Mouse (Mus musculus): ENCODE data around the gene Wbp2. TPM values are rescaled to one million over a fixed set of nuclear protein-coding genes. Genes with fewer than 3 reads are reported as not detected.

Gene Wbp2
- polyA plus RNA-seq, 1 experiment, result 253 TPM

DNA sequence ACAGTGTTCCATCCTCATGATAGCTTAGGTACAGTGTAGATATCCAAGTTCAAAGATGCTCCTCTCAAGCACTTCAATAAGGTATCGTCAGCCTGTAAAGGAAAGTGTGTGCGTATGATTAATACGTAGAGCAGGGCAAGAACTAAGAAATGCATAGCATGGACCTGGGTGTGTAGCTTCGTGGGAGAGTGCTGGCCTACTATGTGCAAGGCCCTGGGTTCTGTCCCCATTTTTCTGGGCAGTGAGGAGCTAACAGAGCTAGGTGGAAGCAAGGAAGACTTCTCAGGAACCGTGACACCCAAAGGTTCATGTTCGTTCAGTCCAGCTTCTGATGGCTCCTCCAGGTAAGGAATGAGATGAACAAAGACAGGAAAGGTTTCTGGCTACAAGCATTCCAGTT is 41.6 kb downstream of the Wbp2 start:
- no peak overlapping the region for H3K4me3 ChIP-seq (ENCODE audit: control insufficient read depth, low read depth, low read length)
- H3K27me3 ChIP-seq (ENCODE audit: control insufficient read depth, insufficient read depth, low read length), result no peaks in the 10 kb centered on the region
- TF ChIP-seq CTCF (IDR thresholded peaks at IDR 0.05; ENCODE audit: control insufficient read depth, insufficient read depth, insufficient replicate concordance, low read depth, low read length), result no peak
- no peak for TF ChIP-seq POLR2A (IDR thresholded peaks at IDR 0.05; ENCODE audit: control insufficient read depth, low read depth, low read length)
- H3K27ac ChIP-seq (ENCODE audit: control insufficient read depth, insufficient read depth, low read depth, low read length), result no peak overlapping the region
- peaks cover 5% of the 10 kb centered on the region for H3K4me1 ChIP-seq (ENCODE audit: control insufficient read depth, insufficient read depth, low read length)
- no peaks in the 10 kb centered on the region; the same call in 1 of the 2 replicates for H3K36me3 ChIP-seq (ENCODE audit: control insufficient read depth, insufficient read depth, low read length)

DNA sequence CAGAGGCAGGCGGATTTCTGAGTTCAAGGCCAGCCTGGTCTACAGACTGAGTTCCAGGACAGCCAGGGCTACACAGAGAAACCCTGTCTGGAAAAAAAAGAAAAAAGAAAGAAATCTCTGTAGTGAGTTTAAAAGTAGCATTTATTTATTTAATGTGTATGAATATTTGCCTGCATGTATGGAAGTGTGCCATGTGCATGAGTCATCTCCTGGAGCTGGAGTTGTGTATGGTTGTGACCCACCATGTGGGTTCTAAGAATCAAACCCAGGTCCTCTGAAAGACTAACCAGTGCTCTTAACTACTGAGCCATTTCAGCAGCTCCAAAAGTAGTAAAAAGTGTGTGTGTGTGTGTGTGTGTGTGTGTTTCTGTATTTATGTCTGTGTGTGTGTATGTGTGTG is 43.5 kb downstream of the Wbp2 start:
- Histone ChIP-seq H3K4me3 (ENCODE audit: control insufficient read depth, low read depth, low read length) (no peak overlapping the region), H3K27ac (ENCODE audit: control insufficient read depth, insufficient read depth, low read depth, low read length) (no peak overlapping the region), H3K36me3 (ENCODE audit: control insufficient read depth, insufficient read depth, low read length) (no peaks in the 10 kb centered on the region; the same call in 1 of the 2 replicates), H3K4me1 (ENCODE audit: control insufficient read depth, insufficient read depth, low read length) (peaks cover 5% of the 10 kb centered on the region), H3K27me3 (ENCODE audit: control insufficient read depth, insufficient read depth, low read length) (no peaks in the 10 kb centered on the region)
- TF ChIP-seq POLR2A (IDR thresholded peaks at IDR 0.05; ENCODE audit: control insufficient read depth, low read depth, low read length), result no peak
- no peak for TF ChIP-seq CTCF (IDR thresholded peaks at IDR 0.05; ENCODE audit: control insufficient read depth, insufficient read depth, insufficient replicate concordance, low read depth, low read length)

GRCm38 (mm10) chr11:116042372-116043138 is 44.2 kb downstream of the Wbp2 start:
- no peaks in the 10 kb centered on the region for H3K27me3 ChIP-seq (ENCODE audit: control insufficient read depth, insufficient read depth, low read length)
- H3K36me3 ChIP-seq (ENCODE audit: control insufficient read depth, insufficient read depth, low read length), result no peaks in the 10 kb centered on the region; the same call in 1 of the 2 replicates
- no peak overlapping the region for H3K27ac ChIP-seq (ENCODE audit: control insufficient read depth, insufficient read depth, low read depth, low read length)
- H3K4me3 ChIP-seq (ENCODE audit: control insufficient read depth, low read depth, low read length), result no peak overlapping the region
- peaks cover 5% of the 10 kb centered on the region for H3K4me1 ChIP-seq (ENCODE audit: control insufficient read depth, insufficient read depth, low read length)
- no peak for TF ChIP-seq POLR2A (IDR thresholded peaks at IDR 0.05; ENCODE audit: control insufficient read depth, low read depth, low read length)
- no peak for TF ChIP-seq CTCF (IDR thresholded peaks at IDR 0.05; ENCODE audit: control insufficient read depth, insufficient read depth, insufficient replicate concordance, low read depth, low read length)

DNA sequence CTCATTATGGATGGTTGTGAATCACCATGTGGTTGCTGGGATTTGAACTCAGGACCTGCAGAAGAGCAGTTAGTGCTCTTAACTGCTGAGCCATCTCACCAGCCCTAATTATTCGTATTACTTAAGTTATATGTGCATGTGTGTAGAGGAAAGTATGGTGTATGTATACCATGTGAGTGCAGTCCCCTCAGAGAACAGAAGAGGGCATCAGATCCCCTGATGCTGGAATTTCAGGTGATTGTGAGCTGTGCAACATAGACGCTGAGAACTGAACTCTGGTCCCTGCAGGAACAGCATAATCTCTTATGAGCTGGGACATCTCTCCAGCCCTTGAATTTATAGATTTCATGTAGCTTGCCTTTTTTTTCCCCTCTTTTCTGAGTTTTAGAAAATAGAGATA is 45.0 kb downstream of the Wbp2 start:
- H3K4me3 ChIP-seq (ENCODE audit: control insufficient read depth, low read depth, low read length), result no peak overlapping the region
- H3K4me1 ChIP-seq (ENCODE audit: control insufficient read depth, insufficient read depth, low read length), result no peaks in the 10 kb centered on the region; the same call in 1 of the 2 replicates
- no peak for TF ChIP-seq POLR2A (IDR thresholded peaks at IDR 0.05; ENCODE audit: control insufficient read depth, low read depth, low read length)
- H3K36me3 ChIP-seq (ENCODE audit: control insufficient read depth, insufficient read depth, low read length), result no peaks in the 10 kb centered on the region; the same call in 1 of the 2 replicates
- no peaks in the 10 kb centered on the region for H3K27me3 ChIP-seq (ENCODE audit: control insufficient read depth, insufficient read depth, low read length)
- no peak overlapping the region for H3K27ac ChIP-seq (ENCODE audit: control insufficient read depth, insufficient read depth, low read depth, low read length)

- TF ChIP-seq POLR2A (IDR thresholded peaks at IDR 0.05; ENCODE audit: control insufficient read depth, low read depth, low read length) (no peak), CTCF (IDR thresholded peaks at IDR 0.05; ENCODE audit: control insufficient read depth, insufficient read depth, insufficient replicate concordance, low read depth, low read length) (no peak)
- Histone ChIP-seq H3K36me3 (ENCODE audit: control insufficient read depth, insufficient read depth, low read length) (no peaks in the 10 kb centered on the region; the same call in 1 of the 2 replicates), H3K4me1 (ENCODE audit: control insufficient read depth, insufficient read depth, low read length) (no peaks in the 10 kb centered on the region; the same call in 1 of the 2 replicates), H3K27me3 (ENCODE audit: control insufficient read depth, insufficient read depth, low read length) (no peaks in the 10 kb centered on the region), H3K27ac (ENCODE audit: control insufficient read depth, insufficient read depth, low read depth, low read length) (no peak overlapping the region), H3K4me3 (ENCODE audit: control insufficient read depth, low read depth, low read length) (no peak overlapping the region)
Observed at GRCm38 (mm10) chr11:116040593-116040992, 46.2 kb downstream of the Wbp2 start.

- Histone ChIP-seq H3K4me1 (ENCODE audit: control insufficient read depth, insufficient read depth, low read length) (peaks cover under 1% of the 10 kb centered on the region), H3K27ac (ENCODE audit: control insufficient read depth, insufficient read depth, low read depth, low read length) (no peak overlapping the region), H3K27me3 (ENCODE audit: control insufficient read depth, insufficient read depth, low read length) (no peaks in the 10 kb centered on the region), H3K36me3 (ENCODE audit: control insufficient read depth, insufficient read depth, low read length) (no peaks in the 10 kb centered on the region; the same call in 1 of the 2 replicates), H3K4me3 (ENCODE audit: control insufficient read depth, low read depth, low read length) (no peak overlapping the region)
- TF ChIP-seq CTCF (IDR thresholded peaks at IDR 0.05; ENCODE audit: control insufficient read depth, insufficient read depth, insufficient replicate concordance, low read depth, low read length), result no peak
- no peak for TF ChIP-seq POLR2A (IDR thresholded peaks at IDR 0.05; ENCODE audit: control insufficient read depth, low read depth, low read length)
Observed at GRCm38 (mm10) chr11:116037826-116038225, 49.0 kb downstream of the Wbp2 start.

GRCm38 (mm10) chr11:116036671-116037070 is 50.1 kb downstream of the Wbp2 start:
- Histone ChIP-seq H3K27ac (ENCODE audit: control insufficient read depth, insufficient read depth, low read depth, low read length) (no peak overlapping the region), H3K4me3 (ENCODE audit: control insufficient read depth, low read depth, low read length) (no peak overlapping the region), H3K36me3 (ENCODE audit: control insufficient read depth, insufficient read depth, low read length) (no peaks in the 10 kb centered on the region), H3K4me1 (ENCODE audit: control insufficient read depth, insufficient read depth, low read length) (peaks cover 4% of the 10 kb centered on the region), H3K27me3 (ENCODE audit: control insufficient read depth, insufficient read depth, low read length) (no peaks in the 10 kb centered on the region)
- TF ChIP-seq CTCF (IDR thresholded peaks at IDR 0.05; ENCODE audit: control insufficient read depth, insufficient read depth, insufficient replicate concordance, low read depth, low read length), result no peak
- TF ChIP-seq POLR2A (IDR thresholded peaks at IDR 0.05; ENCODE audit: control insufficient read depth, low read depth, low read length), result no peak

Measured in testis, adult 2 months (tissue).